Mouse (Mus musculus): ENCODE measurements around the gene Zfp329.
A peak's percentile ranks its signal among the peaks of the same experiment; 100 is the strongest.
"Not testable (repeated sequence)": the region's sequence is repeated elsewhere in the genome, so short reads cannot be mapped to it uniquely, and the experiment has no call there.

The Zfp329 gene

DNA sequence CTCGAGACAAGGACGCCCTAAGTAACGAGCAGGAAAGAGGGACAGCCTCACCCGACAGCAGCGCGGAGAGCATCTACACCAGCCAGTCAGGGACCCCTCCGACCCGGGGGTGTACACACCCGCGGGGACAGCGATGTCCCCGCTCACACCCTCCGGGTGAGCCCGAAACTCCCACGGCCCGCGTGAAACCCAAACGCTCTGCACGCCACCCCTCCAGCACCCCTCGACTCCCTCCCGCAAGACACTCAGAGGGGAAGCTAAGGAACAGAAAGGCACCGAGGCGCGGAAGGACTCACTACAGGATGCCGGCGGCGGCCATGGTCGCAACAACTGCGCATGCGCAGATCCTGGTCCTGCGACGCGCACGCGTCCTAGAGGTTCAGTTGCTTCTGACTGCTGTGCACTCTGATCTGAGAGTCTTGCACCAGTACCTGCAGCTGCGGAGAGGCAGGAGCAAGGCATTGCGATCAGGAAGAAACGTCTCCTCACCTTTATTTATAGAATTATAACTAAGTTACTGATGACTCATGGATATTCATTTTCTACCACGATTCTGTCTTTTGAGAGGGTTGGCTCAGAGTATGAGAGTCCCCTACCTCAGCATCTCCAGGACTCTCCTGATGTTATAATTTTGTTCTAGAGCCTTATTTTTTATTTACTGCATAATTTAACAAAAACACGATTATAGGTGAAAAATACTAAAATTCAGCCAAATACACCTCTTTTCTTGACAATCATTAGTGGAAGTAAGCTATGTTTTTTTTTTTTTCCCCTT lies at the start of gene Zfp329:
Gene Zfp329, minus strand, starts transcription at position 338 of the 775 bp plus-strand sequence.
- DNase-seq: peak; percentile 95

DNA sequence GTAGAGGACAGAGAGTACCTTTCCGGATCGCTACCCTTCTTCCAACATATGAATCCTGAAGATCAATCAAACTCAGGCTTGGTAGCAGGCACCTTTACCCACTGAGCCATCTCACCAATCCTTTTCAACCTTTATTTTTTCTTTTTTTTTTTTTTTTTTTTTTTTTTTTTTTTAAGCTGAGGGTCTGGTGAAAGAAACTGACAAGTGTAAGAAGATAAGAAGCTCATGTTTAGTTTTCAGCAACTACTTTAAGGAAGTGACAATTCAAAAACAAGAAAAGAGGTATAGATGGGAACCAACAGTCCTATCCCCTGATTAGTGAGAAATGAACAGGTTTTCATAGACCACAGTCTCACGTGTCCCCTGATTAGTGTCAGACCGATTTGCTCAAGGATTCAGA lies 17.1 kb upstream of the Zfp329 start:
- no peak for DNase-seq

DNA sequence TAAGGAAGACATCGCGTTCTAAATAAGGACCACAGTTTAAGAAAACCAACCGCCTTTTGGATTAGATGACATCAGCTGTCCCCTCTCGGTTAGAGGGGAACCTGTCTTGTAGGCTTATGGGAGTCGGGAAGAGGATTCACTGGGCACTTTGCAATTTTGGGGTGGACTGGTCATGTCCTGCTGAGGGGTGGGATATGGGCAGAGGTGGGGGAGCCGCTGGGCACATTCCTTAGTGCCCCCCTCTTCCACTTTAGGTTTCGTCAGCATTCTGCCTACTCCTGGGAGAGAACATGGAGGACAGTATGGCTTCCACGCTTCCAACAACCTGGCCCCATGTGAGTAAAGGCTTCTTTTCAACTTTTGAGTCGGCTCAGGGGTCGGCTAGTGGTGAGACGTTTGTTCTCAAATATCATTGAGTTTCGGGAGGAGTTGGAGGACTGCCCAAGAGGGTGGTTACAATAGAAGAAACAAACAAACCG lies 16.6 kb upstream of the Zfp329 start:
- peak; percentile 45 to 55 for DNase-seq

DNA sequence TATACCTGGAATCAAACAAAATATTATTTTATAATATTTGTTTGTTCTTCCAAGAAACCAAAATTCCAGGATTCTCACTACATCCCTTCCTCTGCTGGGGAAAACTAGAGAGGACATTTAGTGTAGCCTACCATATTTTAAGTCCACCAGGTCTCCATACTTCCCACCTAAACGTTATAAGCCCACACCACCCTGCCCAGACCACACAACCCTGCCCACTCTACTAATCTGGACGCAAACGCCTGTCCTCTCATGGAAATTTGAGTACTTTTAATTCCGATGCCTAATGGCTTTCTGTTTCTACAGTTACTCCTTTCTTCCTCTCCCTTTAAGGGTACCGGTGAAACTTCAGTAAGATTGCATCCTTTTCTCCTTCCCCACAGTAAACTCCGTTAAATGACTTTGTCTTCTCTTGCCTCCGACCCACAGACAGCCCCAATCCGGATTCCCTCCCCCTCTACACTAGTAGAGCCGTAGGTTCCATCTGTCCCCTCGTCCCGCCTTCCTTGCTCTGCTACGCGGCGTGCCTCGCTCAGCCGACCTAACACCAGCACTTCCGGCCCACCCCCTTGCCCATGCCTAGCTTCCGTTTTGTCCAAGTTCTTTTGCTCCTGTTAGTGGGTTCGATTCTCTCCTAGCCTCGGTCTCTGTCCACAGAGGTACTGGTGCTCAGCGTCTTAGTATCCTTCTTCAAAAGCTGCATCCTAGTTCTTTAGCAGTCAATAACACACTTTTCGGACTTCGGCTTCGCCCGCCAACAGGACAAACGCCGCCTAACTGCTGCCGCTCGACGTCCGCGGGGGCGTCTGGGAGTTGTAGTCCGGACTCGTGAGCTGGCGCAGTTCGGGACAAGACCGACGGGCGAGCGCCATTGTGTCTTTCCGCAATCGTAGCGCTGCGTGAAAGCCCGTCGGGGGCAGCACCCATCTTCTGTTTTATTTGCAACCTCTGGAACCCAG lies 15.8 kb upstream of the Zfp329 start, which contains the start of gene Zfp110:
Gene Zfp110, plus strand, starts transcription at position 600 of the 959 bp plus-strand sequence.
- peak; percentile 87 to 91 for DNase-seq

DNA sequence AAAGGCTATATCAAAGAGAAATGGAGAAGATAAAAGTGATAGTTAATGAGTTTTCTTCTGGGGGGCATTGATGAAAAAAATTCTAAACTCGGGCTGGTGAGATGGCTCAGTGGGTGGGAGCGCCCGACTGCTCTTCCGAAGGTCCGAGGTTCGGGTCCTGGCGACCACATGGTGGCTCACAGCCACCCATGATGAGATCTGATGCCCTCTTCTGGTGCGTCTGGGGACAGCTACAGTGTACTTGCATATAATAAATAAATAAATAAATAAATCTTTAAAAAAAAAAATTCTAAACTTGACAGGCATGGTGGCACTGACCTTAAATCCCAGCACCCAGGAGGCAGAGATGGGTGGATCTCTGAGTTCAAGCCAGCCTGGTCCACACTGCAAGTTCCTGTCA lies 3.1 kb downstream of the Zfp329 start:
- peak in 1 of 2 experiments; percentile 29 for DNase-seq

DNA sequence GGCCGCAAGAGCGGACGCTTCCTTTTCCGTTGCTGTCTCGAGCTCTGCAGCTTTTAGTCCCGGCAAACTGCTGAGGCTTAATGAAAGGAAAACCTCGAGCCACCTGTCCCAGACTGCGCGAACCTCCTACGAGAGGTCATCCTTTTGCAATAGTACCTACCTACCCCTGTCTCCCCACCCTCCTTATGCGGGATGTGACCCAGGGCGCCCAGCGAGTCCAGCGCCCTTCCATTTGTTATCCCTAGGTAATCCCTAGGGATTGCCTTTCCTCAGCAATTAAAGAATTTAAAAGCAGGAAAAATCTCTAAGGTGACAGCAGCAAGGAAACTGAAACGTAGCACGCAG lies 15.0 kb downstream of the Zfp329 start:
- no peak for DNase-seq

DNA sequence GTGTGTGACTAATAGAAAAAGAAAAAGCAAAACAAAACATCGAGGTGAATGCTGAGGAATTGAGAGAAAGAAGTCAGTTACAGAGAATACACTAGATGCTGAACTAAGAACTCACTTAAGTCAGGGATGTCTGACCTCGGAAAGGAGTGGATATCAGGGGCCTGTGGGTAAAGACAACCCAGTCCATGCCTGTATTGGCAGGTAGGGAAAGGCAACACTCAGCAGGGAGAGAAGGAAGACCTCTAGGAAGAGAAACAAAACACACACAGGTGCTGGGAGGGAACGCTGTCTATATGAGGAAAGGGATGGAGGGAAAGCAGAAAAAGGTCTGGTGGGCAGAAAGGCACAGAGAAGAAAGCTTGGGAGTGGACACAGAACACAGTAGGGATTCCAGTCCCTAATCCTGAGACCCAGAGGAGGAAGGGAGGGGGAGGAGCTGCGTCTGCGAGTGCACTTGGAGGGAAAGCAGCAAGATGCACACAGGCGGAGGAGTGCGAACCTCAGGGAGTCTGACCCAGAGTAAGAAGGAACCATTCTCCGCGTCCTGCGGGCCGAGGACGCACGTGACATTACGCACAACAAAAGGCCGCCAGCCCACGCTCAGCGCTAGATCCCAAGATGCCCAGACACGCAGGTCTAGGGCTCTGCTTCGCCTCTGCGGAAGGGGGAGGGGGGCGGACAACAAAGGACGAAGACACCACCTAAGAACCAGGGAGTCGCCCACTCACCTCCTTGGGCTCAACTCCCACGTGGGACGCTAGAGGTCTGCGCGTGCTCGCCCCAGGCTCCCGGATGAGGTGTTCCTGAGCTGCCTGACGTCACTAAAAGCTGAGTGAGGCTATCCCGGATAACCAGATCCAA lies 15.6 kb downstream of the Zfp329 start, which contains the start of gene Zscan18:
Gene Zscan18, minus strand, starts transcription at position 770 of the 861 bp plus-strand sequence.
- DNase-seq: peak; percentile 89 to 90

DNA sequence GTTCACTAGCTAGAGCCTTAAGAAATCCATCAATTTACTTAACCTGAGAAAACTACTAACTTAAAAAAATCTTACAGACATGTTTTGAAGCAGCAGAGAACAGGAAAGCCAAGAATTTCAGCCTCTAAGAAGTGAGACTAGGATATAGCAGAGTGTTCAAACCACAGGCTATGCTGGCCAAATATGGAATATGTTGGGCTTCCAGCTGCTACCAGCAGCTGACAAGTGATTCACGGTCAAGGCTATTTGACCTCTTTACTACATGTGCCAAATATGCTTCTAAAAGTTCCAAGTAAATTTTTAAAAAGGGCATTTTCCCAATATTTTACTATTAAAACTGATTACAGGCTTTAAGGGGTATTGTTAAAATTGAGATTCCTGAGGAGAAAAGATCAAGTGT lies 19.1 kb downstream of the Zfp329 start:
- no peak for DNase-seq

DNA sequence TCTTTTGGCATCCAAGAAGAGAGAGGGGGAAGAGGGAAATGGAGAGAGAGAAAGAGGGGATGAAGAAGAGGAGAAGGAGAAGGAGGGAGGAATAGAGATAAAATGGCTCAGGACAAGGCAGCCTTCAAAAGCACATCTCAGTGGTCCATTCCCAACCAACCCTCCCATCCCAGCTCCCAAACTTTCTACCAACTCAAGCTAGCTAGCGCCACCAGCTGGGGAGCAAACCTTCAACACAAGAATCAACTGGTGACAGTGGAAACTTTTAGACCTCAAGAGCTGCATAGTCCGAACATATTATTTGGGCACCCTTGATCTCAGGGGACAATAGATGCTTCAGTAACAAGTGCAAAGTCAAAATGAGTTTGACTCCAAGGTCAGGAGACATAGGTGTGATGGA lies 20.7 kb downstream of the Zfp329 start:
- no peak for DNase-seq

DNA sequence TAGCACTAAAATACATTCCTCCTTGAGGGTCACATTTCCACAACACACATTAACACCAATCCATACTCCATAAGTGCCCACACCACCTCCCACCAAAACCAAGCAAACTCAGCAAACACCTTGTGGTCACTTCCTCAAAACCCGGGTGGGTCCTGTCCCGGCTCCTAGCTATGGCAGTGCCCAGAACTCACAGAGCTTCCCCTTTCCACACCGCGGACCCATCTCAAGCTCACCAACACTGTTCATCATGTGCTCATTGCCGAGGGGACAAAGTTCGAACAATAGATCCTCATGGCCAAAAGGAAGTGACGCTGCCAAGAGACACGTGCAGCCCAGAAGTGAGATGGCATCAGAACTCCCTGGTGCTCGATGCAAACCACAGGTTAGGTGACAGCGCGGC lies 26.0 kb downstream of the Zfp329 start:
- not testable (repeated sequence) for DNase-seq

DNA sequence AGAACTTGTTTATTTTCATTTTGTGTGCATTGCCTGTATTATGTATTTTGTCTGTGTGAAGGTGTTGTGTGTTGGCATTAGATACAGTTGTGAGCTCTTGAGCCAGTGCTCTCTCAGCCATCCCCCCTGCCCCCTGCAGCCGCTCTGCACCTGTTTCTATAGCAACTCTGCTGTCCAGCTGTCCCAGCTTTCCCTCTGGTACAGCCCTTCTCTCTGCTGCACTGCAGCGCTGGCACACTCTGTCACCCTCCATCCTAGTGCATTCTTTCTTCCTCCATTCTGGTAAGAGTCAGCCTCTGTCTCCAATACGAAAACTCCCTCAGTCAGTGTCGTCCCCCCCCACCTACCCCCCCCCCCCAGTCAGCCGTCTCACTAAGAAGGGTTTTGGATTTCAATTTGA lies 30.6 kb downstream of the Zfp329 start:
- peak; percentile 15 to 24 for DNase-seq

DNA sequence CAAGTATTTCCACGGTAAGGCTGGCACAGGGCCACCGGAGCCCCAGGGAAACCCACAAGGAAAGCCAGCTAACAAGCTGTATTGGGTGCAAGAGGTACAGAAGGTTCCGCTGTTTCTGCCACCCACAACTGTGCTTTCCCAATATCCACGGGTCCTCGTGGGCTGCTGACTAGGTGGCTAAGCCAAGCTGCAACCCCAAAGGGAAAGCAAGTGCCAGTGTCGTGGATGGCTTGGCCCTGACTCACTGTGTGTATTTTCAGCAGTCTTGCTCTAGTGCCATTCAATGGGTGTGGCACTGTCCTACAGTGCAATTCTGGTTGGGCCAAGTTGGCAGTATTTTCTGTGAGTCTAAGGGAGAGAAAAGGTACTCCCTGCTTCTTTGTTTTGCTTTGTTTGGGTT lies 31.3 kb downstream of the Zfp329 start:
- DNase-seq: peak in 1 of 2 experiments; percentile 14

DNA sequence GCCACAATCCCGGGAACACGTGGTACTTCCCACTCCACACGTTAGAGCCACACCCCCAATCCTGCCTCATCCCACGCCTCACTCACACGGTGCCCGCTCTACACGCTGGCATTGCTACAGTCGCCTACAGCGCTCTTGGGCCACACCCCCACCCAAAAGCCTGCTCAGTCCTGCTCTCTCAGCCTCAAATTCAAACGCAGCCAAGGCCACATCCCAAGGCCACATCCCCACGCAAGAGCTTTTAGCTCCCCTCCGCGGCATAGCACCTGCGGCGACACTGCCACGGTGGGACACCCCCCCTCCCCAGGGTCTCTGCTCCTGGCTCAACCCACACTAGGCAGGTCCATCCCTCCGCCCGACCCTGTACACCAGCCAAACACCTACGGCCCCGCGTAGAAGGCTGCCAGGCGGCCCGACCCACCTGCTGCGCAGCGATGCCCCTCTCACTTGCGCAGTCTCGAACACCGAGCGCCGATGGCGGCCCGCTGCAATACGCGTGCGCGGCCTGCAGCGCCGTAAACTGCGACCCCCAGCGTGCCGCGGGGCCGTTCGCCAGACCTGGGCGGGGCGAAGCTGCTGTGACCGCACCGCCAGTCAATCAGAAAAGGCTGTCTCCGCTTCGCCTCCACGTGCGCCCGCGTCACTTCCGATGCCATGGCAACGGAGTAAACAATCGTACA lies 38.4 kb downstream of the Zfp329 start:
- peak; percentile 98 for DNase-seq

DNA sequence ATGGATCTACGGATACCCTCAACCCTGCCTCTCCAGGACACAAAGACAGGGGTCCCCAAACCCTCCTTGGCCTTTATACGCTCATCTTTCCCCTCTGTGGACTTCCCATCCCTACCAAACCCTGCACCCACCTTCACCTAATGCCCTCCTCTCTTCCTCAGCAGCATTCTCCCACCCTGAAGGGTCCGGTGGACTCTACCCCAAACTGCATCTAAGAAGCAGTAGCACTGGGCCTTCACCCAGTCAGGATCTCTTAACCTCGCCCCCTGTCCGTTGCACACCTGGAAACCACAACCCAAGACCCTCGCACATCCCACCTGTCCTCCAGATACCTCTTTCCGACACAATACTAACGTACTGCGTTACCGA lies 38.9 kb downstream of the Zfp329 start:
- DNase-seq: no peak

DNA sequence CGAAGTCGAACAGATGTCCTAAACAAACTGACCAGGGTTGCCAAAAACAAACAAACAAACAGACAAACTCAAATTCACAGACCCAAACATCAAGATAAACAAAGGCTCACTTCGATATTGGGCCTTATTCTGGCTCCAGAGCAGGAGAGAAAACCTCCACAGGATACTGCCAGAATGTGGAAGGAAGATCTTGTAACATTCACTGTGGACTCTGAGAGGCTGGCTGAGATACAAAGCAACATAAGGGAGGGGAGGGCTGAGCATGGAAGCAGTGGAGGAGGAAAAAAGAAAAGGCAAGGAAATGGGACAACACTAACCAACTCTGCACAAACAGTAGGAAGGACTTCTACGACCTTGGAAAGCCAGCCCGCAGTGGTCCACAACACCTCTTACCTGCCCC lies 39.5 kb downstream of the Zfp329 start:
- DNase-seq: peak; percentile 12 to 33

DNA sequence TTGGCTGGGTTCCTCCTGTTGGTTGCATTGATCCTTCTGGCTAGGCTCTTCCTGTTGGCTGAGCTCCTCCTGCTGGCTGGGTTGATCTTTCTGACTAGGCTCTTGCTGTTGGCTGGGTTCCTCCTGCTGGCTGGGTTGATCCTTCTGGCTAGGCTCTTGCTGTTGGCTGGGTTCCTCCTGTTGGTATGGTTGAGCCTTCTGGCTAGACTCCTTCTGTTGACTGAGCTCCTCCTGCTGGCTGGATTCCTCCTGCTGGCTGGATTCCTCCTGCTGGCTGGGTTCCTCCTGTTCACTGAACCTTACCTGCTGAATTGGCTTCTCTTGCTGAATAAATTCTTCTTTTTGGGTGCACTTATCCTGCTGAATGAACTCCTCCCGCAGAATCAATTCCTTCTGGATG lies 44.1 kb downstream of the Zfp329 start:
- DNase-seq: peak; percentile 89 to 90

DNA sequence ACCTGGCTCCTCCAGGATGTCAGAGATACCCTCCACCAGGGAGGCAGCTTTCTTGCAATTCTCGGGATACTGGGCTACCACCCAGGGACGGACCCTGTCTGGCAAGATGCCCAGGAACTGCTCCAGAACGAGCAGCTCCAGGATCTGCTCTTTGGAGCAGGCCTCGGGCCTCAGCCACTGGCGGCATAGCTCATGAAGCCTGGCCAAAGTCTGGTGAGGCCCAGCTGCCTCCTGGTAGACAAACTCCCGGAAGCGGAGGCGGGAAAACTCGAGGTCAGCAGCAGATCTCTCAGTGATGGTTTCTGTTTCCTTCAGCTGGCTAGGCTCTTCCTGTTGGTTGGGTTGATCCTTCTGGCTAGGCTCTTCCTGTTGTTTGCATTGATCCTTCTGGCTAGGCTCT lies 44.5 kb downstream of the Zfp329 start:
- DNase-seq: peak; percentile 47 to 64

Measured in cerebellum, postnatal 14 days (tissue).